Mouse (Mus musculus): ENCODE data around the gene St7.
"Not testable (repeated sequence)": the region's sequence is repeated elsewhere in the genome, so short reads cannot be mapped to it uniquely, and the experiment has no call there.

The St7 gene

GRCm38 (mm10) chr6:17692647-17693046 is at the start of gene St7:
Gene St7, plus strand, starts transcription at chr6:17692933.
- DNase-seq = no peak

GRCm38 (mm10) chr6:17646107-17646506 is 46.6 kb upstream of the St7 start:
- DNase-seq = no peak

DNA sequence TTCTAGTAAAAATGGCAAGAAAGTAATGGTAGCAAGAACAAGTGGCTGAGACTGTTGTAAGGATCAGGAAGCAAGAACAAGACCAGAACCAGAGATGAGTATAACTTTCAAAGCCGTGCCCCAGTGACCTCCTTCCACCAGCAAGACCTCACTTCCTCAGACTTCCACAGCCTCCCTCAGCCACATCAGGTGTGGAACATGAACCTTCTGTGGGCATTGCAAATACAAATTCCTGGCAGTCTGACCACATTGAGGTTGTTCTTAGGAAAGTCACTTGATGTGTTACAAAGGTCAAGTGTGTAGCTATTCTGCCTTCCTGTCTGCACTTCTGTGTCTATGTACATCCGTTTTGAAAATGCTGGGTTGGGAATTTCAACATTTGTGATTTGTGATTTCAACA is 40.6 kb upstream of the St7 start:
- DNase-seq = no peak

GRCm38 (mm10) chr6:17655080-17655479 is 37.7 kb upstream of the St7 start:
- no peak for DNase-seq

- DNase-seq = peak; percentile 84 to 86
These were observed 35.4 kb upstream of the St7 start for GRCm38 (mm10) chr6:17657308-17657707.

- DNase-seq = no peak
These were observed 27.4 kb upstream of the St7 start for GRCm38 (mm10) chr6:17665348-17665747.

DNA sequence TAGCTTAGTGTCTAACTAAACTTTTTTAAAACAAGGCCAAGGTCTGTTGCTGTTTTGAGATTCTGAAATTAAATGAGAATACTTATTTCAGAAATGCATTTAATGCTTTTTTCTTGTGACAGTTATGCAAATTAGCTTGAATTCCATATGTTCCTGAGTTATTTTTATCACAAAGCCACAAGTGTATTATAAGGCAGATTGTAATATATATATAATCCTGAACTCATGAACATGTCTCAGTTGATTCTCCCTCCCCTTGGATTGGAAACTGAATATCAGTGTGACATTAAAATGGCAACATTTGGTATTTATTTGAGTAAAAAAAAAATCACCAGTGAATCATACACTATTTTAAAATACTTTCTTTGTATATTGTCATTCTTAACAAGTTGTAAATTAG is 26.7 kb upstream of the St7 start:
- DNase-seq = no peak

- no peak for DNase-seq
These were observed 24.9 kb upstream of the St7 start for GRCm38 (mm10) chr6:17667813-17668212.

DNA sequence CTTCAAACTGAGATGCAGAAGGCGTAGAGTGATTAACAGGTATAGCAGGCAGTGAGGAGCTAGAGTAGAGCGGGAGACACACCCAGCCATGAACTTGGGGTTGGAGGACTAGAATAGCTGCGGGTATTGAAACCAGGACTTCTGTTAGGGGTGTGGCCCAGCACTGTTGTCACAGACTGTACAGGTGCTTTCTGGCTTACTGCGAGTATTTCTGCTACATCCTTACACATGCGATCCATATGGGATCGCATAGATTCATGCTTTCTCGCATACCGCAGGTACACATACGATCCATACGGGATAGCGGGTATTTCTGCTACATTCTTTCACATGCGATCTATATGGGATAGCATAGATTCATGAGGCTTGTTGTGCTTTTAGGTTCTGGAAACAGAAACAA is 24.4 kb upstream of the St7 start:
- no peak for DNase-seq

- DNase-seq = no peak
These were observed 22.9 kb upstream of the St7 start for GRCm38 (mm10) chr6:17669826-17670225.

DNA sequence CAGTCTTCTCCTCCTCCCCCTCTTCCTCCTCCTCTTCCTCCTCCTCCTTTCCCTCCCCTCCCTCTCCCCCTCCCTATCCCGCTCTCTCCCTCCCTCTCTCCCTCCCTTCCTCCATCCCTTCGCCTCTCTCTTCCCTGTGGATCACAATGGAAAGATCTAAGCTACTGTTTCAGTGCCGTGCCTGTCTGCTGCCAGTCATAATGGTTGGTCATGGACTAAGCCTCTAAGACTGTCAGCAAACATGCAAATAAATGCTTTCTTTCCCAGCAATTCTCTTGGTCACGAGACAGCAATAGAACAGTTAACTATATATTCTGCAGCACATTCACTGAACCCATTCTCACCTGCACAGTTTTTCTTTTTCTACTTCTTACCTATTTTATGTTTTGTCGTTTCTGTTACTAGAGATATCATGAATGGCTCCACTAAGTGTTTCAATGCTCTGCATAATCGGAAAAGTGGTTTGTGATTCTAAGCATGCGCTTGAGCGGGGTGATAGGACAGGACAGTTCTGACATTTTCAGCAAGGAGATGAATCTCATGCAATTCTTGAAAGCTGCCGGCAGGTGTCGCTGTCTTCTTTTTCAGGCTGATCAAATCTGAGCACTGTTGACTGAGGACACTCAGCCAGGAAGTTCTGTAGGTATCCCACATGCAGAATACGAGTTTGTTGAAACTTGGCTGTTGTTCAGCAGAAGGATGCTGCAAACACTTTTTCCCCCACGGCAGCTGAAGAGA is 17.5 kb upstream of the St7 start:
- DNase-seq = peak; percentile 75 to 83

- DNase-seq = no peak
These were observed 15.7 kb upstream of the St7 start for GRCm38 (mm10) chr6:17677008-17677407.

DNA sequence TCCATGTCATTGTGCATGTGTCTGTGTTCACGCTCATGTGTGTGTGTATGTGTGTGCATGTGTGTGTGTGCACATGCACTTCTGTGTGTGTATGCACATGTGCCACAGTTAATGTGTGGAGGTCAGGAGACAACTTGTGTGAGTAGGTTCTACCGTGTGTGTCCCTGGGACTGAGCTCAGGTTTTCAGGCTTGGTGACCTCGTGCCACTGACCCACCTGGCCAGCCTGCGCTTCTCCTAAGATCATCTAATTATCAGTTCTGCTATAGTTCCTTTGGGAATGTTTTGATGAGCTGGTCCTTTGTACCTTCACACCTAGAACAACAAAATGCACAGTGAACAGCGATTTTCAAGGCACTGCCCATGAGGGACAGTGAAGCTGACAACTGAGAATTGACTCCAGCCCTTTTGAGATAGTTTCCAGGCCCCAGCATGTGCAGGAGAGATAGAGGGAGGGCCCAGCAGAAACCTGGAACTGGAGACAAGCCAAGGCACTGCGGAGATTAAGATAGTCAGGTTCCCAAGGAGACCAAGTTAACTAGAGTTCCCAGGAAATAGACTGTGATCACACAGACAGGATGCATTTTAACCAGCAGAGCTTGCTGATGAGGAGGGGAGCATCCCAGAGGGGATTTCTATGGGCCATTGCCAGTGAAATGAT is 12.3 kb upstream of the St7 start:
- DNase-seq = no peak

GRCm38 (mm10) chr6:17681810-17682209 is 10.9 kb upstream of the St7 start:
- DNase-seq = no peak

- DNase-seq = no peak
These were observed 4.1 kb upstream of the St7 start for GRCm38 (mm10) chr6:17688676-17689075.

DNA sequence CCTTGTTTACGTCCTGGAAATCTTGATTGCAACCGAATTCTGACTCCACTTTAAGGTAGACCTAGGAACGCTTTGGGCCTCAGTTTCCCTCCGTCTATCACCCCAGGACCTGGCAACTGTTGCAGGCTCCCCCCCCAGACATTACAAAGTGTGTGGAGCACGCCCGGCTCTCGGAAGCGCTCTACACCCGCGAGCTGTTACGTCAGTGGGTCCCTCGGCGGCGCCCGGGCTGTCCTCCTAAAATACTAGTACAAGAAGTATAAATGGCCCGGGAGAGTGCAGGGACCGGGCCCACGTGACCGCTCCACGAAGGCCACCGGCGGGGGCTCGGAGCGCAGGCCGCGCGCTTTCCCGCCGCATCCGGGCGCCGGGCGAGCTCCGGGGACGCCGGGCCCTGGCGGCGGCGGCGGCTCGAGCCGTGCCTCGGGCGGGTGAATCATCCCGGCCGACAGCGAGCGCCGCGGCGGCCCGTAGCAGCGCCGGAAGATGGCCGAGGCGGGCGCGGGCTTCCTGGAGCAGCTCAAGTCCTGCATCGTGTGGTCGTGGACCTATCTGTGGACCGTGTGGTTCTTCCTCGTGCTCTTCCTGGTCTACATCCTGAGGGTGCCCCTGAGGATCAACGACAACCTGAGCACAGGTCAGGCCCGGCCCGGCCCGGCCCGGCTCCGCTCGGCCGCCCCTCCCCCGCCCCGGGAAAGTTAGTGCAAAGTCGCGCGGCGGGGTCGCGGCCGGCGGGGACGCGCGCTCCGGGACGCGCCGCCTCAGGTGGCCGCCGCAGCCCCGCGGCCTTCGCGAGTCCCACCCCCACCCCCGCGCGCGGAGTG is 1.2 kb downstream of the St7 start:
- DNase-seq = peak; percentile 72 to 81

- peak; percentile 79 to 86 for DNase-seq
These were observed 1.8 kb downstream of the St7 start for GRCm38 (mm10) chr6:17694550-17694951.

GRCm38 (mm10) chr6:17696321-17696734 is 3.6 kb downstream of the St7 start:
- peak; percentile 45 to 71 for DNase-seq

DNA sequence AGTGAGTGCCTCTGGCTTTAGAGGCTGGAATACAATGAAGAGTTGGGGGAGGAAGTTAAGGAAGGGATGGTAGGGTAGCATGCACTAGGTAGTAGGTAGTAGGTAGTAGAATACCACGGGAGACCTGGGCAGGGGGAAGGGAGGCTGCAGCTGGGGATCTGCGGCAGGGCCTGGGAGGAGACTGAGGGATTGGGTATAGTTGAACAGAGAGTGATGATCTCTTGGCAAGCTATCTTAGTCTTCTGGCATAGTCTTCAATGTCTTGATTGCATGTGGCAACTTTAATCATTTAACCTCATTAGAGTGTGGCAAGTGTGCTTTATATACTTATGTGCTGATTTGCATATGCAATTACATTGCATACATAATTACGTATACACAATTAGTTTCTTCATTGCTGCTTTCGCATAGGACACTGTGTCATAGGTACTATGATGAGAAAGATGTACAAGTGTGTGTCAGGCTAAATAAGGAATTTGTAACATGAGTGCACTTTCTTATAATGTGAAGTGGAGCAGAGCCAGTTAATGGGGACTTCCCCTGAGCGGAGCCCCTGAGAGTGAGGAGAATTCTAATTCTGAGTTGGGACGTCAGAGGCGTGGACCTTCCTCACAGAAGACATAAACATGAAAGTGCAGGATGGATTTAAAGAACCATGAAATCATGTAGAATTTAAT is 8.3 kb downstream of the St7 start:
- DNase-seq = no peak

DNA sequence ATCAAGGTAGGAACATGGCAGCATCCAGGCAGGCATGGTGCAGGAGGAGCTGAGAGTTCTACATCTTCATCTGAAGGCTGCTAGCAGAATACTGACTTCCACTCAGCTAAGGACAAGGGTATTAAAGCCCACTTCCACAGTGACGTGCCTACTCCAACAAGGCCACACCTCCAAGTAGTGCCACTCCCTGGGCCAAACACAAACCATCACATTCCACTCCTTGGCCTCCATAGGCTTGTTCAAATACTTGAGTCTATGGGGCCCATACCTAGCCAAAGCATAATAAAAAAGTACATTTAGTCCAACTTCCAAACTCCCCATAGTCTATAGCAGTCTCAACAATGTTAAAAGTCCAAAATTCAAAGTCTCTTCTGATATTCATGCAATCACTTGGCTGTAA is 11.3 kb downstream of the St7 start:
- DNase-seq = not testable (repeated sequence)

DNA sequence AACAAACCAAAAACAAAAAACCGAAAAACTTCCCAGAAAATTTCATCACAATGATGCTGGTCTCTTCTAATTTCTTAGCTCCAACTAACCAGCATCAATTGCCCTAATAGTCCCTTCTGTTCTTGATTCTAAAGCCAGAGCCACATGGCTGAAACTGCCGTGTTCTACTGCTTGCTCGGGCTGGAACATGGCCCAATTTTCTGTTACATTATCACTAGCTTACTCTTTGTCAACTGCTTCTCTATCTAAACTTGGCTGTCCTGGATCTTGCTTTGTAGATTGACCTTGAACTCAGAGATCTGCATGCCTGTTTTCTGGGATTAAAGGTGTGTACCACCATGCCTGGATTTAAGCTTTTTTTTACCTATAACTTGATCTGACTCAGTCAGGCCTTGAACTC is 13.2 kb downstream of the St7 start:
- no peak for DNase-seq

DNA sequence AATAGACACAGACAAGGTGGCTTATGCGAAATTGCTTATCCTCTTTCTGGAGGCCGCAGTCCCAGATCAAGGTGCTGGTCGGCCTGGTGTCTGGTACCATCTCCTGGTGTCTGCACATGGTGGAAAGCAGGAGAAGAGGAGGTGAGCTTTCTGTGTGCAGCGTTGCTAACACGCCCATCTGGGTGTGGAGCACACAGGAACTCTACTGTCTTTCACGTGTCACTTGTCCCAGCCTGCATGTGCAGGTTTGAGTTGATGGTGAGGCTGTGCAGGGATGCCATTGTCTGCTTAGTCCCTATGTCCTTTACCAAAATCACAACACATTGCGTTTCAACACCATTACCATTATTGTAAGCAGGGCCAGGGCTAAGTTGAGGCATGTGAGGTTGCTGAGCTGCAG is 26.2 kb downstream of the St7 start:
- DNase-seq = no peak

GRCm38 (mm10) chr6:17719423-17719822 is 26.7 kb downstream of the St7 start:
- DNase-seq = no peak
